Mouse (Mus musculus) limb, embryonic 15.5 days (tissue): Measurements from ENCODE around the gene Emc3. TPM values are rescaled to one million over a fixed set of nuclear protein-coding genes. Genes with fewer than 3 reads are reported as not detected.
A peak's percentile ranks its signal among the peaks of the same experiment; 100 is the strongest.

Source experiments
- ATAC-seq: fragments of 200-750 bp; cut with Nextera tagmentation; 2 replicates; pipeline ENCODE4 v1.8.0; 2017; ENCODE audit warnings: low read depth, moderate TSS enrichment; ENCODE audit not compliant: insufficient number of reproducible peaks, low FRiP score, low TSS enrichment
- H3K27ac ChIP-seq: fragments of 300-500 bp; sonication (generic); 2 replicates; pipeline ENCODE4 v1.5.1; 2015; ENCODE audit warnings: moderate library complexity, mild to moderate bottlenecking, inconsistent platforms
- H3K27me3 ChIP-seq: fragments of 300-500 bp; sonication (generic); 2 replicates; pipeline ENCODE4 v1.6.1; 2015; ENCODE audit warnings: inconsistent platforms
- H3K36me3 ChIP-seq: fragments of 300-500 bp; sonication (generic); 2 replicates; pipeline ENCODE4 v1.6.1; 2015; ENCODE audit warnings: inconsistent platforms
- H3K4me1 ChIP-seq: fragments of 300-500 bp; sonication (generic); 2 replicates; pipeline ENCODE4 v1.6.1; 2015; ENCODE audit warnings: inconsistent platforms
- H3K4me2 ChIP-seq: fragments of 300-500 bp; sonication (generic); 2 replicates; pipeline ENCODE4 v1.6.1; 2015; ENCODE audit warnings: mild to moderate bottlenecking, inconsistent platforms
- H3K4me3 ChIP-seq: fragments of 300-500 bp; sonication (generic); 2 replicates; pipeline ENCODE4 v1.5.1; 2015; ENCODE audit warnings: mild to moderate bottlenecking, inconsistent platforms
- H3K9ac ChIP-seq: fragments of 300-500 bp; sonication (generic); 2 replicates; pipeline ENCODE4 v1.6.1; 2015; ENCODE audit warnings: inconsistent platforms
- H3K9me3 ChIP-seq: fragments of 300-500 bp; sonication (generic); 2 replicates; pipeline ENCODE4 v1.6.1; 2016; ENCODE audit warnings: inconsistent platforms
- WGBS: fragments of 180-500 bp; shearing (Covaris S2); methylation state at CpG from one replicate; pipeline ENCODE4 v1.1.7; 2015; 5-methylcytosine and 5-hydroxymethylcytosine counted together
- polyA plus RNA-seq: library from polyadenylated mRNA; unstranded; fragments of >200 nt; fragmentation: Nextera tagmentation; extraction: Ambion mirVana; gene quantifications from 2 replicates; pipeline ENCODE4 v1.2.1, GENCODE M21; 2015

Gene Emc3
- polyA plus RNA-seq, 1 experiment from 2014 or later: 106 TPM

DNA sequence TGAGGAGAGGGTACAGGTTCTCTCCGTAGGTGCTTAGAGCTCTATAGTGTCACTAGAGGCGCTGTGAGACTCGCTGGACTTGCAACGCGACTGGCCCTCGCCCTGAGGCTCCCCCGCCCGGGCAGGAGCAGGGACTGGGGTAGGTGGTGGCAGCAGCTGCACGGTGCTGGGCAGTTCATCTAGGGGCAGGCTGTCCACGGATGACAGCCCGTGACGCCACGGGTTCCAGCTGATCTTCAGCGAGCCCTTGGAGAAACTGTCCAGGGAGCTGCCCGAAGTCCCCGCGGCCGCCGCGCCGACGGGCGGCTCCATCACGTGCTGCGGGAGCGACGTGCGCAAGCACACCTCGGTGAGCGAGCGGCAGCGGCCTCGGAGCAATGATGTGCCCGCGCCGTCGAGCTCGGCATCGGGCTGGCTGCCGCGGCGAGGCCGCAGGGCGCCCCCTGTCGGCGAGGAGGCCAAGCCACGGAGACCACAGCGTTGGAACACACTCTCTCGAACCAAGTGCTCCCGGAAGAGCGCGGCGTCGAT is 37.1 kb downstream of the Emc3 start:
- peak; percentile 62; the same call in 1 of the 2 replicates for ATAC-seq
- WGBS: 1% methylated on average over 54 of the region's 54 CpGs
- peaks cover 32% of the 10 kb centered on the region for H3K27me3 ChIP-seq
- peak overlapping the region; percentile 60 for H3K4me2 ChIP-seq
- peaks cover 15% of the 10 kb centered on the region for H3K4me1 ChIP-seq
- no peak overlapping the region for H3K9ac ChIP-seq
- H3K27ac ChIP-seq: no peak overlapping the region
- H3K4me3 ChIP-seq: peak overlapping the region; percentile 41
- H3K36me3 ChIP-seq: peaks cover 5% of the 10 kb centered on the region; the same call in 1 of the 2 replicates
- H3K9me3 ChIP-seq: no peaks in the 10 kb centered on the region

DNA sequence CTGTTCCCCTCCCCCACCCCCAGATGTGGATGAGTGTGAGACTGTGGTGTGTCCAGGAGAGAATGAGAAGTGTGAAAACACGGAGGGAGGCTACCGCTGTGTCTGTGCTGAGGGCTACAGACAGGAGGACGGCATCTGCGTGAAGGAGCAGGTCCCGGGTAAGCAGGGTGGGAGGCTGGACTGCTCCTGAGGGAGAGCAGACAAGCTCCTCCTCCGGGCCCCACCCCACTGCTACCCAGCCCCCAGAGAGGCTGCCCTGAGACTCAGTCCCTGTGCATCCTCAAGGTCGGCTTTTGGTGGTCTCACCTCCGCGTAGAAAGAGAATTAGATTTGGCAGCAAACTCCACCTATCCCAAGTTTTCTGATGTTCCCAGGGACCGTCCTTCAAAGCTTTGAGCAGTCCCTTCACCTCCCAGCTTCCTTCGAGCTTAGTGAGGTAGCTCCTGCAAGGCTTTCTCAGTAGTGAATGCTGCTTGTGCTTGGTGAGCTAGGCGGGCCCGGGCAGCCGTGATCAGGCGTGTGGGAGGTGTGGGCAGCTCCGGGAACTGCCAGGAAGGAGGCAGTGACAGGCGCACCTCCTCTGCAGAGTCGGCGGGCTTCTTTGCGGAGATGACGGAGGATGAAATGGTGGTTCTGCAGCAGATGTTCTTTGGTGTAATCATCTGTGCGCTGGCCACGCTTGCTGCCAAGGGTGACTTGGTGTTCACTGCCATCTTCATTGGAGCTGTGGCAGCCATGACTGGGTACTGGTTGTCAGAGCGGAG is 39.2 kb downstream of the Emc3 start:
- Histone ChIP-seq H3K27ac (no peak overlapping the region), H3K9ac (no peak overlapping the region), H3K27me3 (peaks cover 23% of the 10 kb centered on the region), H3K4me3 (no peak overlapping the region), H3K4me2 (no peak overlapping the region), H3K4me1 (peaks cover 17% of the 10 kb centered on the region), H3K36me3 (peaks cover 6% of the 10 kb centered on the region; the same call in 1 of the 2 replicates), H3K9me3 (no peaks in the 10 kb centered on the region)
- 75% methylated on average over 24 of the region's 24 CpGs for WGBS
- ATAC-seq: no peak

DNA sequence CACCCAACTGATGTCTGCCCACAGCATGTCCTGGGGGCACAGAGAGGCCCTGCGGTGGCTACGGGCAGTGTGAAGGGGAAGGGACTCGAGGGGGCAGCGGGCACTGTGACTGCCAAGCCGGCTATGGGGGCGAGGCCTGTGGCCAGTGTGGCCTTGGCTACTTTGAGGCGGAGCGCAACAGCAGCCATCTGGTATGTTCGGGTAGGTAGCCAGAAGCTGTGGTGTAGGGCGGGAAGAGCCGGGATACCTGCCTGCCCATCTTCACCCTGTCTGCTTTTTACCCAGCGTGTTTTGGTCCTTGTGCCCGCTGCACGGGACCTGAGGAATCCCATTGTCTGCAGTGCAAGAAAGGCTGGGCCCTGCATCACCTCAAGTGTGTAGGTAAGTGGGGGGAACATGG is 42.0 kb downstream of the Emc3 start:
- Histone ChIP-seq H3K4me3 (no peak overlapping the region), H3K36me3 (peaks cover 6% of the 10 kb centered on the region; the same call in 1 of the 2 replicates), H3K9ac (no peak overlapping the region), H3K4me1 (peaks cover 8% of the 10 kb centered on the region; the same call in 1 of the 2 replicates), H3K27me3 (0 out of 2 replicates have a peak, but pooled peaks cover under 1% of the 10 kb centered on the region), H3K27ac (no peak overlapping the region), H3K4me2 (no peak overlapping the region), H3K9me3 (no peaks in the 10 kb centered on the region)
- no peak for ATAC-seq
- 91% methylated on average over 14 of the region's 14 CpGs for WGBS

DNA sequence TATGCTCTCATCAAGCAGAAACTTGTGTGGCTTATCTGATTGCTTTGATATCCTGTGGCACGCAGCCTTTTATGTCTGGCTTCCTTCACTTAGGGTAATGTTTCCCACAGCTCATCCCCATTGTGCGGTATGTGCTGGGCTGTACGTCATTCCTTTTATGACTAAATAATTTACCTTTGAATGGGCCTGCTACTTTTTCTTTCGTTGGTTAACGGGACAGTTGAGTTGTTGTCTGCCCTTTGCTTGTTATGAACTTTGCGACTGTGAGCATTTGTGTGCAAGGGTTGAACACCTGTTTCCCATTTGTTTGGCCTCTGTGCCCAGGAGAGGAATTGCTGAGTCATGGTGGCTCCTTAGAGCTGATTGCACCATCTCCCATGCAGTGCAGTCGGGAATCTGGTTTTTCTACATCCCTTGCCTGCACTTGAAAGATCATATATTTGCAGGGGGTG is 44.3 kb downstream of the Emc3 start:
- Histone ChIP-seq H3K9me3 (no peaks in the 10 kb centered on the region), H3K27ac (0 out of 2 replicates have a peak overlapping the region, but pooled peaks have one; percentile 51)
- WGBS: 10% methylated on average over 7 of the region's 7 CpGs

DNA sequence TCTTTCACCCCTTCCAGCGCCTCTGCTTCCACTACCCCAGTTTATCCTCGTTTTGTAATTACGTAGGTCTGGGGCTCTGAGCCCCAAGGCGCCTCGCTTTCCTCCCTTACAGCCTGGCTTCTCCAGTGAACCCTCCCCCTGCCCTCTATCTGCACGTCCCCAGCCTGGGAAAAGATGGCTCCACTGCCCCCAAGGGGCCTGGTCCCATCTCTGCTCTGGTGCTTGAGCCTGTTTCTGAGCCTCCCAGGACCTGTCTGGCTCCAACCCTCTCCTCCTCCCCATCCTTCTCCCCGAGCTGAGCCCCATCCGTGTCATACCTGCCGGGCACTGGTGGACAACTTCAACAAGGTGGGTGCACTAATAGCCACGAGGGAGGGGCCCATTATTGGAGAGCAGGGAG is 47.7 kb downstream of the Emc3 start:
- Histone ChIP-seq H3K4me1 (peaks cover 24% of the 10 kb centered on the region), H3K36me3 (no peaks in the 10 kb centered on the region), H3K27ac (peak overlapping the region; percentile 63; the same call in 1 of the 2 replicates), H3K9me3 (no peaks in the 10 kb centered on the region), H3K4me2 (peak overlapping the region; percentile 72), H3K9ac (peak overlapping the region; percentile 35), H3K4me3 (peak overlapping the region; percentile 45), H3K27me3 (peaks cover 38% of the 10 kb centered on the region)
- 12% methylated on average over 10 of the region's 10 CpGs for WGBS
- no peak for ATAC-seq

More for the DNA sequence above, 44.3 kb downstream of the Emc3 start:
- H3K4me3 ChIP-seq: no peak overlapping the region
- ATAC-seq: no peak
- H3K27me3 ChIP-seq: peaks cover 9% of the 10 kb centered on the region
- H3K4me1 ChIP-seq: peaks cover 23% of the 10 kb centered on the region
- H3K36me3 ChIP-seq: peaks cover 6% of the 10 kb centered on the region; the same call in 1 of the 2 replicates
- no peak overlapping the region for H3K4me2 ChIP-seq
- no peak overlapping the region for H3K9ac ChIP-seq

- Histone ChIP-seq H3K4me2 (peak within 1 kb of the TSS; percentile 72), H3K9ac (peak within 1 kb of the TSS; percentile 35), H3K9me3 (no peaks in the 10 kb centered on the region), H3K27ac (peak within 1 kb of the TSS; percentile 63), H3K4me1 (peaks cover 24% of the 10 kb centered on the region), H3K27me3 (peaks cover 38% of the 10 kb centered on the region), H3K36me3 (no peaks in the 10 kb centered on the region), H3K4me3 (peak within 1 kb of the TSS; percentile 45)
- under 1% methylated on average over 26 of the region's 26 CpGs for WGBS
- peak; percentile 82 for ATAC-seq
Observed at GRCm38 (mm10) chr6:113483100-113483615, 48.3 kb downstream of the Emc3 start, which contains the start of gene Creld1. Gene Creld1 (plus strand): TSS chr6:113483297.

DNA sequence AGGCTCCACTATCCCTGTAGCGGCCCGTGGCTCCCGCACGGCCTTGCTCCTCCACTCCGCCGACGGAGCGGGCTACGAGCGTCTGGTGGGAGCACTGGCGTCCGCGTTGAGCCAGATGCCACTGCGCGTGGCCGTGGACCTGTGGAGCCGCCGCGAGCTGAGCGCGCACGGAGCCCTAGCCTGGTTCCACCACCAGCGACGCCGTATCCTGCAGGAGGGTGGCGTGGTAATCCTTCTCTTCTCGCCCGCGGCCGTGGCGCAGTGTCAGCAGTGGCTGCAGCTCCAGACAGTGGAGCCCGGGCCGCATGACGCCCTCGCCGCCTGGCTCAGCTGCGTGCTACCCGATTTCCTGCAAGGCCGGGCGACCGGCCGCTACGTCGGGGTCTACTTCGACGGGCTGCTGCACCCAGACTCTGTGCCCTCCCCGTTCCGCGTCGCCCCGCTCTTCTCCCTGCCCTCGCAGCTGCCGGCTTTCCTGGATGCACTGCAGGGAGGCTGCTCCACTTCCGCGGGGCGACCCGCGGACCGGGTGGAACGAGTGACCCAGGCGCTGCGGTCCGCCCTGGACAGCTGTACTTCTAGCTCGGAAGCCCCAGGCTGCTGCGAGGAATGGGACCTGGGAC is 48.9 kb downstream of the Emc3 start:
- ATAC-seq: no peak
- Histone ChIP-seq H3K4me3 (peak overlapping the region; percentile 45), H3K27ac (peak overlapping the region; percentile 47), H3K9me3 (no peaks in the 10 kb centered on the region), H3K27me3 (peaks cover 38% of the 10 kb centered on the region), H3K4me2 (peak overlapping the region; percentile 72), H3K36me3 (no peaks in the 10 kb centered on the region), H3K4me1 (peaks cover 24% of the 10 kb centered on the region), H3K9ac (no peak overlapping the region; the same call in 1 of the 2 replicates)
- WGBS: 3% methylated on average over 65 of the region's 65 CpGs

GRCm38 (mm10) chr6:113480555-113481373 is 50.7 kb downstream of the Emc3 start:
- Histone ChIP-seq H3K4me2 (no peak overlapping the region), H3K27ac (peak overlapping the region; percentile 39), H3K9me3 (no peaks in the 10 kb centered on the region), H3K4me3 (no peak overlapping the region), H3K4me1 (peaks cover 19% of the 10 kb centered on the region), H3K36me3 (no peaks in the 10 kb centered on the region), H3K9ac (no peak overlapping the region), H3K27me3 (peaks cover 38% of the 10 kb centered on the region)
- WGBS: 48% methylated on average over 18 of the region's 18 CpGs
- peak; percentile 13; the same call in 1 of the 2 replicates for ATAC-seq

- no peak for ATAC-seq
- WGBS: 84% methylated on average over 10 of the region's 10 CpGs
Observed at GRCm38 (mm10) chr6:113478906-113479305, 52.5 kb downstream of the Emc3 start.

GRCm38 (mm10) chr6:113477353-113477752 is 54.1 kb downstream of the Emc3 start:
- Histone ChIP-seq H3K4me2 (no peak overlapping the region), H3K4me1 (peaks cover 8% of the 10 kb centered on the region), H3K27me3 (peaks cover 36% of the 10 kb centered on the region), H3K36me3 (no peaks in the 10 kb centered on the region), H3K27ac (no peak overlapping the region), H3K4me3 (no peak overlapping the region), H3K9ac (no peak overlapping the region), H3K9me3 (no peaks in the 10 kb centered on the region)
- no peak for ATAC-seq
- 37% methylated on average over 7 of the region's 7 CpGs for WGBS

More at GRCm38 (mm10) chr6:113478906-113479305, 52.5 kb downstream of the Emc3 start:
- H3K27me3 ChIP-seq: peaks cover 41% of the 10 kb centered on the region
- no peaks in the 10 kb centered on the region for H3K36me3 ChIP-seq
- H3K4me2 ChIP-seq: no peak overlapping the region
- H3K4me1 ChIP-seq: peaks cover 17% of the 10 kb centered on the region
- H3K9me3 ChIP-seq: no peaks in the 10 kb centered on the region
- no peak overlapping the region for H3K9ac ChIP-seq
- no peak overlapping the region for H3K27ac ChIP-seq
- H3K4me3 ChIP-seq: no peak overlapping the region

DNA sequence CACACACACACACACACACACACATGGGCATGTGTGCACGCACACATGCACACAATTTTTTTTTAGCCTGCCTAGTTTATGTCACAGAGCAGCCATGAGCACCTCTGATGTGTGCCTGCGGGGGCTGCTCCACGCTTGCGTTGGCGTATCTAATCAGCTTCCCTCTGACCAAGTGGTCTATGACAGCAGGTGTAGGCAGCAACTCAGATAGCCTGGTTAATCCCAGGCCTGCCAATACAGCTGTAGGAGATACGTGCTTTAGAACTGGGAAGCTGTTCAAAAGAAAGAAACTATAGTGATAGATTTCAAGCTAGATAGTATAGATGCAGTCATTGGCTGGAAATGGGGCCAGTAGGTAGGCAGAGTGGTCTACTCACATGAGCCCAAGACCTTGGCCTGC is 57.7 kb downstream of the Emc3 start:
- H3K27ac ChIP-seq: no peak overlapping the region
- no peak overlapping the region for H3K4me3 ChIP-seq
- peaks cover 33% of the 10 kb centered on the region for H3K4me1 ChIP-seq
- no peaks in the 10 kb centered on the region for H3K36me3 ChIP-seq
- H3K9me3 ChIP-seq: no peaks in the 10 kb centered on the region
- 85% methylated on average over 6 of the region's 6 CpGs for WGBS
- no peak for ATAC-seq
- H3K9ac ChIP-seq: no peak overlapping the region
- peaks cover 23% of the 10 kb centered on the region for H3K27me3 ChIP-seq
- no peak overlapping the region for H3K4me2 ChIP-seq
